Mouse (Mus musculus) embryonic facial prominence, embryonic 15.5 days (tissue): Measurements from ENCODE around the gene Ttc17. TPM values are rescaled to one million over a fixed set of nuclear protein-coding genes. Genes with fewer than 3 reads are reported as not detected.

ENCODE experiments used
- ATAC-seq: fragments of 200-750 bp; cut with Nextera tagmentation; 2 replicates; pipeline ENCODE4 v1.8.0; 2017; ENCODE audit warnings: low read depth, moderate TSS enrichment; ENCODE audit not compliant: insufficient number of reproducible peaks, low FRiP score, low TSS enrichment
- H3K27ac ChIP-seq: fragments of 300-500 bp; sonication (generic); replicated peaks from 2 replicates; pipeline ENCODE4 v1.5.1; 2015; ENCODE audit warnings: mild to moderate bottlenecking, inconsistent platforms
- H3K27me3 ChIP-seq: fragments of 300-500 bp; sonication (generic); 2 replicates; pipeline ENCODE4 v1.6.1; 2015; ENCODE audit warnings: inconsistent platforms
- H3K36me3 ChIP-seq: fragments of 300-500 bp; sonication (generic); 2 replicates; pipeline ENCODE4 v1.6.1; 2015; ENCODE audit warnings: mild to moderate bottlenecking, inconsistent platforms
- H3K4me1 ChIP-seq: fragments of 300-500 bp; sonication (generic); 2 replicates; pipeline ENCODE4 v1.6.1; 2015; ENCODE audit warnings: inconsistent platforms
- H3K4me2 ChIP-seq: fragments of 300-500 bp; sonication (generic); replicated peaks from 2 replicates; pipeline ENCODE4 v1.6.1; 2015; ENCODE audit warnings: mild to moderate bottlenecking, inconsistent platforms
- H3K4me3 ChIP-seq: fragments of 300-500 bp; sonication (generic); replicated peaks from 2 replicates; pipeline ENCODE4 v1.5.1; 2015; ENCODE audit warnings: mild to moderate bottlenecking, inconsistent platforms
- H3K9ac ChIP-seq: fragments of 300-500 bp; sonication (generic); 2 replicates; pipeline ENCODE4 v1.6.1; 2015; ENCODE audit warnings: inconsistent platforms
- H3K9me3 ChIP-seq: fragments of 300-500 bp; sonication (generic); replicated peaks from 2 replicates; pipeline ENCODE4 v1.6.1; 2016; ENCODE audit warnings: inconsistent platforms
- WGBS: fragments of 180-500 bp; shearing (Covaris S2); methylation state at CpG from one replicate; pipeline ENCODE4 v1.1.7; 2015; 5-methylcytosine and 5-hydroxymethylcytosine counted together
- polyA plus RNA-seq: library from polyadenylated mRNA; unstranded; fragments of >200 nt; fragmentation: Nextera tagmentation; extraction: Ambion mirVana; gene quantifications from 2 replicates; pipeline ENCODE4 v1.2.1, GENCODE M21; 2015

The Ttc17 gene
- polyA plus RNA-seq, 1 experiment from 2014 or later, result 18.9 TPM

- WGBS, result 20% methylated on average over 4 of the region's 4 CpGs
- Histone ChIP-seq H3K9me3 (no peaks in the 10 kb centered on the region), H3K36me3 (no peaks in the 10 kb centered on the region), H3K27me3 (peaks cover 2% of the 10 kb centered on the region), H3K4me1 (peaks cover 27% of the 10 kb centered on the region), H3K4me2 (no peak overlapping the region), H3K4me3 (no peak overlapping the region), H3K27ac (no peak overlapping the region), H3K9ac (no peak overlapping the region)
- ATAC-seq, result no peak
These were observed 139.2 kb downstream of the Ttc17 start for GRCm38 (mm10) chr2:94267213-94267850.

GRCm38 (mm10) chr2:94266381-94267160 lies 139.9 kb downstream of the Ttc17 start:
- H3K27ac ChIP-seq, result no peak overlapping the region
- peaks cover 27% of the 10 kb centered on the region for H3K4me1 ChIP-seq
- no peaks in the 10 kb centered on the region for H3K9me3 ChIP-seq
- no peak overlapping the region for H3K9ac ChIP-seq
- H3K27me3 ChIP-seq, result no peaks in the 10 kb centered on the region; the same call in 1 of the 2 replicates
- no peak for ATAC-seq
- H3K4me3 ChIP-seq, result no peak overlapping the region
- no peak overlapping the region for H3K4me2 ChIP-seq
- H3K36me3 ChIP-seq, result no peaks in the 10 kb centered on the region
- 22% methylated on average over 7 of the region's 7 CpGs for WGBS

GRCm38 (mm10) chr2:94265221-94266191 lies 141.0 kb downstream of the Ttc17 start:
- no peaks in the 10 kb centered on the region for H3K36me3 ChIP-seq
- H3K4me1 ChIP-seq, result peaks cover 27% of the 10 kb centered on the region
- H3K9me3 ChIP-seq, result no peaks in the 10 kb centered on the region
- H3K4me3 ChIP-seq, result peak overlapping the region; percentile 31
- H3K4me2 ChIP-seq, result peak overlapping the region; percentile 56
- 4% methylated on average over 16 of the region's 16 CpGs for WGBS
- no peaks in the 10 kb centered on the region; the same call in 1 of the 2 replicates for H3K27me3 ChIP-seq
- no peak overlapping the region for H3K27ac ChIP-seq
- H3K9ac ChIP-seq, result no peak overlapping the region
- ATAC-seq, result no peak

DNA sequence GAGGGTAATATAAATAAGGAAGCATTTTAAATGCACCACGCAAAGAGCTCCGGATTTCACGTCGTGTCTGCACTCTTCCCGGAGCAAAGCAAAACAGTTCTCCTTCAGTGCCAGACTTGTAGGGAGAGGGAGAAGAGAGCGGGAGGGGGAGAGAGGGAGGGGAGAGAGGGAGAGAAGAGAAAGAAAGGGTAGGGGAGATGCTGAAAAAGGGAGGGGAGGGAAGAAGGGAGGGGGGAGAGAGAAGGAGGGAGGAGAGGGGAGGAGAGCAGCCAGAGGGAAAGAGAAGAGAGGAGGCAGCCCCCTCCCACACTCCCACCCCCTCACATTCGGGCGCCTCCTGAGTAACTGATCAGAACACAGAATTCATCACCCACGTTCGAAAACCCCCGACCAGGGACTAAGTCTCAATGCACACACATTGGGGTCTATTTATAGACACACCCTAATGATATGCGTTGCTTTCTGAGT lies 141.8 kb downstream of the Ttc17 start:
- WGBS, result 0% methylated on average over 12 of the region's 12 CpGs
- peak overlapping the region; percentile 56 for H3K4me2 ChIP-seq

DNA sequence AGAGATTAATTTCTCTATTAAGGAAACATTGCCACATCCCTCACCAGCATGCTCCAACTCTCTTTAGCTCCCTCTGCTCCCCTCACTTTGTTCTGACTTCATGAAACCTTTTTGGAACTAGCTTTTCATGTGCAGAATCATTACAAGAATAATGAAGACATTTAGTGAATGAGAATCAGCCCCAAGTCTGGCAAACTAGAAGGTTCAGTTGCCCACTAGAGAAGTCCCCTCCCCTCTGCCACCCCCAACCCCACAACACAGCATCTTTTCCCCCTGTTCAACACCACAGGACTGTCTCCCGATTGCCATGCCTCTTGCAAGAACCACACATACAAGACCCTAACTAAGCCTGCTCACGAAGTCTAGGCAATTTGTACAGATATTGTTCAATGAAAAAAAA lies 142.5 kb downstream of the Ttc17 start:
- Histone ChIP-seq H3K9me3 (no peaks in the 10 kb centered on the region), H3K4me3 (peak overlapping the region; percentile 31; the same call in 1 of the 2 replicates), H3K27me3 (no peaks in the 10 kb centered on the region; the same call in 1 of the 2 replicates), H3K4me1 (peaks cover 27% of the 10 kb centered on the region), H3K4me2 (peak overlapping the region; percentile 56), H3K27ac (no peak overlapping the region), H3K9ac (no peak overlapping the region), H3K36me3 (no peaks in the 10 kb centered on the region)
- 2% methylated on average over 2 of the region's 2 CpGs for WGBS
- ATAC-seq, result no peak

More for the DNA sequence above, 141.8 kb downstream of the Ttc17 start:
- Histone ChIP-seq H3K4me3 (peak overlapping the region; percentile 31), H3K27me3 (no peaks in the 10 kb centered on the region; the same call in 1 of the 2 replicates), H3K4me1 (peaks cover 27% of the 10 kb centered on the region), H3K36me3 (no peaks in the 10 kb centered on the region), H3K9ac (no peak overlapping the region), H3K9me3 (no peaks in the 10 kb centered on the region), H3K27ac (no peak overlapping the region)
- no peak for ATAC-seq

DNA sequence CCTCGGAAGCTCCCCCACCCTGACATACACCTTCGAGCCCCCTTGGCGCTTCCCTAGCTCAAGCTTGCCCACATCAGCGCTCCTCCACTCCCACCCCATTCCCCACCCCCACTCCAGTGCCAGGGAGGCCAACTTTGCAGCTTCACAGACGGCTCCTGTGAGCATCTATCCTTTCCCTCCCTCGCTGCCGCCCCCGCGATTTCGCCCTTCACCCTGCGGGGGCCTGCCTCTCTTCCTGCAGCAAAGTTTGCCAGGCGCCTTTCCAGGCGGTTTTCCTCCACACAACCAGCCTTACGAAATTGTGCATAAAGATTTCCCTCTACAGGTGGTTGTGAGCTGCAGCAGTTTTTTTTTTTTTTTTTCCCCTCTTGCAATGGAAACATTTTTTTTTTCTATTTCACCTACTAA lies 143.0 kb downstream of the Ttc17 start:
- no peak for ATAC-seq
- Histone ChIP-seq H3K4me2 (peak overlapping the region; percentile 51), H3K9ac (no peak overlapping the region), H3K27ac (no peak overlapping the region), H3K36me3 (no peaks in the 10 kb centered on the region), H3K9me3 (no peaks in the 10 kb centered on the region), H3K4me3 (peak overlapping the region; percentile 21), H3K27me3 (no peaks in the 10 kb centered on the region; the same call in 1 of the 2 replicates), H3K4me1 (peaks cover 27% of the 10 kb centered on the region)
- WGBS, result under 1% methylated on average over 14 of the region's 14 CpGs

DNA sequence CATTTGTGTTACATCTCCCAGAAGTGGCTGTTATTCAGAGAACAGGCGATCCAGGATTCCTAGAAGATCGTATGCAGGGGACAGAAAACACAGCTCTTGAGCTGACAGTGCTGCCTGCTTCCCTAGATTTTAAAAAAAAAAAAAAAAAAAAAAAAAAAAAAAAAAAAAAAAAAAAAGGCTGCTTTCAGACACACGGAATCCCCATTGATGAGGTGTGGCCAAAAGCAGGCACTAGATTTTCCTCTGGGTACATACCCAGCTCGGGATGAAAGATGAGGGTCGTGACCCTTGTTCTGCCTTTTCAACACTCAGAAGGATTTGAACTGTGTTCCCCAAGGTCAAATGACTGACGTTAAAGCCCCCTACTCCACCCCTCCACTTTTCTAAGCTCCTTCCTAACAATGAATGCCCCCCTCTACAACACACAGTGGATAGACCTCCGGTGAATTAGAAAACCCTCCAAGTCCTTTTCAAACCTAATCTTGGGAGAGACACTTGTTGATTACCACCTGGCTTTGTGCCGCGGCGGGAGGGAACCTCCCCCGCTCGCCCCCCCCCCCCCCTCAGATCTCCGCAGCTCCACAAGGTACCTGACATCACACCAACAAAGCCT lies 143.5 kb downstream of the Ttc17 start:
- Histone ChIP-seq H3K4me3 (peak overlapping the region; percentile 21), H3K27ac (no peak overlapping the region), H3K36me3 (no peaks in the 10 kb centered on the region), H3K4me2 (peak overlapping the region; percentile 51), H3K9ac (no peak overlapping the region), H3K4me1 (peaks cover 27% of the 10 kb centered on the region), H3K27me3 (no peaks in the 10 kb centered on the region; the same call in 1 of the 2 replicates), H3K9me3 (no peaks in the 10 kb centered on the region)
- ATAC-seq, result no peak
- WGBS, result 6% methylated on average over 12 of the region's 13 CpGs

DNA sequence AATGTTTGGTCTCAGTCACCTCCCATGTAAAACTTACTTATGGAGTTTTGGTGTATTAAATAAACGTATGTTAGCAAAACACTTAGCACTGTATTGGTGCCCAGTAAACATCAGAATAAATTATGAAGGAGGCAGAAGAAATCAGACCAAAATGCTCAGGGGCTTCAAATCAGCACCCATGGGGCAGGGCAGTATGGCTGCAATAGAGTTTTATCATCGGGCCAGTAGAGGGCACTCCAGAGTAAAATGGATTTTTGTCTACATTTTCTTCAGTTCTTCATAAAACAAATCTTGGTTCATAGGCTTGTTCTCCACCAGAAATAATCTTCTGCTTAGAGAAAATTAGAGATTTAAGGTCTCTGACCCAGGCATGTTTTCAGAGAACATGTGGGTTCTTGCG lies 152.4 kb downstream of the Ttc17 start:
- H3K4me1 ChIP-seq, result no peaks in the 10 kb centered on the region

More for the DNA sequence above, 152.4 kb downstream of the Ttc17 start:
- H3K4me2 ChIP-seq, result no peak overlapping the region
- no peak overlapping the region for H3K9ac ChIP-seq
- 33% methylated on average over 3 of the region's 3 CpGs for whole genome bisulfite sequencing
- no peak overlapping the region for H3K27ac ChIP-seq
- H3K4me3 ChIP-seq, result no peak overlapping the region
- no peaks in the 10 kb centered on the region for H3K36me3 ChIP-seq
- H3K9me3 ChIP-seq, result no peaks in the 10 kb centered on the region
- H3K27me3 ChIP-seq, result peaks cover 16% of the 10 kb centered on the region
- ATAC-seq, result no peak
